Mouse (Mus musculus) spleen, postnatal 36 days (tissue): ENCODE measurements at regions not wholly inside any gene's neighbourhood (a gene's known extent, or its start where the extent isn't known, plus 50 kb on each side); places are given as distances from the start of the nearest gene placed in this dataset.
"Not testable (repeated sequence)": the region's sequence is repeated elsewhere in the genome, so short reads cannot be mapped to it uniquely, and the experiment has no call there.

Experiments used
- DNase-seq, 2 experiments: peaks; one replicate each; pipeline ENCODE4 v3.0.0; 2022; ENCODE audit warnings: low spot score in 2 of 2, mixed read lengths in 1 of 2

DNA sequence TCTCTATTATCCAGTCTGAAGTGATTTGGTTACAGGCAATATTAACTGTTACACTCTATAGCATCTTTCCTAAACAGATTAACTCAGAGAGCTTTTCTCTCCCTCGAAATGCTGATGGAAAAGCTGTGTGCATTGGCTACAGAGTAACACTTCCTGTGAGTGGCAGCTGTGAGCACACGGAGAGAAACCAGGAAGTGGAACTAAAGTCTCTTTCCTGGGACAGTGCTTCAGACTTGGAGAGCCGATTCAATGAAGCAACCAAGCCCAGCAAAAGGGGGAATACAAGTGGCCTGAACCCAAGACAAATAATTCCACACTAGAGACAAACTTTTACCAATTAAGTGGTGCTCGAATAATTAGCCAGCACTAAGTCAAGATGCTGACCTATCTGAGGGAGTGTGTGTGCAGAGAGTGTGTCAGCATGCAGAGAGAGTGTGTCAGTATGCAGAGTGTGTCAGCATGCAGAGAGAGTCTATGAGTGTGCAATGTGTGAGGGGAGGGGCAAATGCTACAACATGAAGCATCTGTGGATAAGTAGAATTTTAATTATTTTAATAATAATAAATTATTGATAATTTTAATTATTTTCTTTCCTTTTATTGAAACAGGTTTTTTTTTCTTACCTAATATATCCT is 74.9 kb upstream of the 1110032F04Rik start:
- peak in 1 of 2 experiments; percentile 19 for DNase-seq

DNA sequence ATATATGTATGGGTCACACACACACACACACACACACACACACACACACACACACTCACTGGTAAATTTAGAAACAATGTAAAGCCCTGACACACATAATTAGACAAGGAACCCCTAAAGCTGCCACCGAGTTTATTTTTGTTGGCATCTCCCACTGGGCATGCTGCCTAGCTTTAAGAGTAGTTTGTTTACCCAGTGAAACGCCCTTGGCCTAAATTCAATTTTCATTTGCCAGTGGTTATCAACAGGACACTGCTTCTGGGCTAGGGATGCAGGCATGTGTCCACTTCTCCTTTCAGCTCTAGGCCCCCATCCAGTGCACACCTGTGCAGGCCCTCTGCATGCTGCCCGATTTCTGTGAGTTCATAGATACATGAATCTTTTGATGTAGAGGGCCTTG is 73.7 kb upstream of the 1110032F04Rik start:
- DNase-seq = no peak

GRCm38 (mm10) chr3:68798408-68798807 is 71.0 kb upstream of the 1110032F04Rik start:
- not testable (repeated sequence) for DNase-seq

GRCm38 (mm10) chr3:68808866-68809265 is 60.5 kb upstream of the 1110032F04Rik start:
- no peak for DNase-seq

GRCm38 (mm10) chr3:68813461-68813860 is 55.9 kb upstream of the 1110032F04Rik start:
- DNase-seq = no peak

- DNase-seq = no peak
Observed at GRCm38 (mm10) chr3:68814011-68814690, 55.2 kb upstream of the 1110032F04Rik start.

DNA sequence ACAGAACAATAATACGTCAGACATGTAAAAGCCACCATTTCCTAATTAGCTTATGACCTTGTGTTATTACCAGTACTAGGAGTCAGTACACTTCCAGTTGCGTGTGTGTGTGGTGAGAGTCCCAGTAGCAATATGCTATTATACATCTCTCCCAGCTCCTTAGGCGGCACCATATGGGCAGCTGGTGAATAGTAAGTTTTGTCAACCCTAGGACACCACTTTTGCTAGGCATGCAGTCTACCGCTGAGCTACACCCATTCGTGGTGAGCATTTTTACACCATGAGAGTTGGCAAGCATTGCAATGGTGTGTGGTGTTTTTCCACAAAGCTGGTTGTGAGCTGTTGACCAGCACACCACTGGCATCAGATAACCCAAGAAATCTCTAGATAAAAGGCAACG is 53.8 kb upstream of the 1110032F04Rik start:
- no peak for DNase-seq

- no peak for DNase-seq
Observed at GRCm38 (mm10) chr3:68817321-68817720, 52.1 kb upstream of the 1110032F04Rik start.
